Mouse (Mus musculus) C2C12 (cell line): Measurements from ENCODE around the gene Sys1.

Experiments used
- CEBPB ChIP-seq: IDR thresholded peaks from one replicate; pipeline ENCODE4 v1.6.1; 2011; ENCODE audit warnings: low read depth, mild to moderate bottlenecking, control low read depth, moderate library complexity
- CTCF ChIP-seq: IDR thresholded peaks from one replicate; pipeline ENCODE4 v1.5.1; 2011; ENCODE audit not compliant: control insufficient read depth, insufficient read depth, insufficient read length
- FOSL1 ChIP-seq: IDR thresholded peaks from one replicate; pipeline ENCODE4 v1.8.0; 2011; ENCODE audit warnings: mild to moderate bottlenecking, low read length; ENCODE audit not compliant: poor library complexity, insufficient read depth, severe bottlenecking
- MAX ChIP-seq: IDR thresholded peaks from one replicate; pipeline ENCODE4 v1.6.1; 2011; ENCODE audit warnings: mild to moderate bottlenecking, control low read depth
- MYOD1 ChIP-seq: IDR thresholded peaks from one replicate; pipeline ENCODE4 v1.6.1; 2011; ENCODE audit warnings: low read depth; ENCODE audit not compliant: control insufficient read depth, insufficient read length
- MYOG ChIP-seq: IDR thresholded peaks from one replicate; pipeline ENCODE4 v1.6.1; 2011; ENCODE audit not compliant: control insufficient read depth, insufficient read length; ENCODE audit errors: extremely low read depth
- USF1 ChIP-seq: IDR thresholded peaks from one replicate; pipeline ENCODE4 v1.6.1; 2011; ENCODE audit warnings: low read depth, mild to moderate bottlenecking, control low read depth, moderate library complexity

- TF ChIP-seq CTCF (no peak), MAX (no peak), MYOD1 (no peak), CEBPB (no peak), USF1 (no peak), FOSL1 (no peak), MYOG (no peak)
Observed at GRCm38 (mm10) chr2:164417198-164417597, 39.6 kb upstream of the Sys1 start.
